Mouse (Mus musculus) spleen, postnatal 4 days (tissue): ENCODE data around the gene Gm35549.

Source experiments
- DNase-seq, 2 experiments: peaks; one replicate each; pipeline ENCODE4 v3.0.0; 2022; ENCODE audit warnings: low spot score in 2 of 2

Gene Gm35549

DNA sequence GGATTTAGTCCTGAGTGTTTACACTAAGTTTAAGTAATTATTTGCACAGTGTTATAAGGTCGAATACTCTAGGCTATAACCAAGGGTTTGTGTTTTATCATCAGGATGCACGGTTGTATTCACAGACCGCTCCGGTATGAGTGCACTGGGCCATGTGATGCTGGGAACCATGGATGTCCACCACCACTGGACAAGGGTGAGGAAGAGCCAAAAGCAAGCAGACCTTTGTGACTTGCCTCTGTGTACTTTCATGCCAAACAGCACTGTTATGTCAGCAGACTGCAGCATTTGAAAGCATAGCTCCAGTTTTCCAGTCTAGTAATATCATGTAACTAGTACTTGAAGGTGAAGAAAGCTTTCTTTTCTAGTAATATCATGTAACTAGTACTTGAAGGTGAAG, 17.1 kb downstream of the Gm35549 start:
- no peak for DNase-seq

DNA sequence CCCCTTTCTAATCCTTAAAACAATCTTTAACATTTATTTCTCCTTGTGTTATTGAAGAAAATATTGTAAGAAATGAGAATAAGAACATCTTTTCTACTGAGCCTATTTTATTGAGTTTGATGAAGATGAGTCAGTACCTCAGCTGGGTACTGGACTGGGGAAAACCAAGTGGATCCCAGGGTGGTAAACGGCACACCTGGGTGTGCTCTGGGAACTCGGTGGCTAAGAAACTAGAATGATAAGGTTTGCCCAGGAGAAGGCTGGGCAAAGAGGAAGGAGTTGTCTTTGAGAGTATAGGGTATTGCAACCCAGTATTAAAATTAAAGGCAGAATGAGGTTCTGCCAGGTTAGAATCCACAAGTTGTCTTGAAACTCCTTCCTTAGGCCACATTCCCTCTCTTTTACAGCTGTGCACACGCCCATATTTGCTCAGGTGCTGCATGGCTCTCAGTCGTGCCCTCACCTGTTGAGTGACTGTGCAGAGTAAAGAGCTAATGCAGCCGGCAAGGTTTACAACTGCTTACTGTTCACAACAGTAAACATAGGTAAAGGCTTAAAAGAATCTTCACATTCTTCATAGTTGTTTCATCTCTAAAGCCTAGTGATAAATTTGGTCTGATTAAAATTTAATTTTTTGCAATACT, 20.3 kb downstream of the Gm35549 start:
- DNase-seq, result no peak

DNA sequence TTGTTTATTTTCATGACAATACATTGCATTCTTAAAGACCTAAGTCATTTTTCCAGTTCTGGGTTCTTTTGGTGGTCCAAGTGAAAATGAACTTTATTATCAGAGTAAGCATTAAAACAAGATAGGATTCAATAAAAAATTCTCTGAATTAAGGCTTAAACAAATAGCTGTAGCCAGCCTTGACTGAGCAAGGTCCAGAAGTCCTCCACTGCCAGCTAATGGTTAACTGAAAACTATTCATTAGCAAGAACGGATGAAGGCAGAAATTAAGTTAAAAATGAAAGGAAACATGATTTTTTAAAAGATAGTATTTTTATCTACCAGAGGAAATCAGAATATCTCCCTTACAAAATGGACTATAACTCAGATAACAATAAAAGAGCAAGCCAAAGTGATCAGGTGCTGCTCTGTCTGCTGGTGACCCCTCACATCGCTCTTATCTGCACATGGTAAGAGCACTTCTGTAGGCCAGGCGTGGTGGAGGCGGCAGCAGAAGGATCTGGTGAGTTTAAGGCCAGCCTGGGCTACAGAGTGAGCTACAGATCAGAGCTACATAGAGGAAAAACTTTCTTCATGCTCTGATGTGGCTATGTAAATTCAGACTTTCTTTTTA, 28.5 kb downstream of the Gm35549 start:
- no peak for DNase-seq

DNA sequence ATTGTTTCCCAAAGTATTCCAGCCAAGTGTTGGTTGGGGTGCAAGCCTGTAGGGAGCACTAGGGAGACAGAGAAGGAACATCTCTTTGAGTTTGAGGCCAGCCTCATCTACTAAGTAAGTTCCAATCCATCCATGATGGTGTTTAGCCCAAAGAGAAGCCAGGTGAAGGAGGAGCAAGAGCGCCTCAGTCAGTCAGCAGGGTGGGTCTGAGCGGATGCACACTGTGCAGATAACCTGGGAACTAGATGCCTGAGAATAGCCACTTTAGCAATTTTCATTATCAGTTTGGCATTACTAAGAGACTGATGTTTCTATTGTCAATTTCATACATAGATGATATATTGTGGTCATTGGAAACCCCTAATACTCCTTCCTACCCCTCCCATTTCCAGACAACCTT, 29.1 kb downstream of the Gm35549 start:
- DNase-seq, result no peak

DNA sequence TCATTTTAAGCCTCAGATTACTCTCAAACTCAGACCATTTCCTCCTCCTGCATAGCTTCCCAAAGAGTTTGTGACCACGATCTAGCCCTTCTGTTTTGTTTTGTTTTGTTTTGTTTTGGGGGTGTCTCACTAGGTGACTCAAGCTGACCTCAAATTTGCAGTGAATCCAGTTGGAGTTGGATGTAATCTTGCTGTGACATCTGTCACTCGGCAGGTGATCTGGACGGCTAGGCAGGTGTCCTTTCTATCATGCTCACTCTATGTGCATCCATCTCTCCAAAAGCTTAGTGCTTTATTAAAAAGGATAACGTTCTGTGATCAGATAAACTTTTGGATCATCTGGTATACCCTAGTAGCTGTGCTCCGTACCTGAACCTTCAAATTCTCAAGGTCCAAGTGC, 31.4 kb downstream of the Gm35549 start:
- no peak for DNase-seq

DNA sequence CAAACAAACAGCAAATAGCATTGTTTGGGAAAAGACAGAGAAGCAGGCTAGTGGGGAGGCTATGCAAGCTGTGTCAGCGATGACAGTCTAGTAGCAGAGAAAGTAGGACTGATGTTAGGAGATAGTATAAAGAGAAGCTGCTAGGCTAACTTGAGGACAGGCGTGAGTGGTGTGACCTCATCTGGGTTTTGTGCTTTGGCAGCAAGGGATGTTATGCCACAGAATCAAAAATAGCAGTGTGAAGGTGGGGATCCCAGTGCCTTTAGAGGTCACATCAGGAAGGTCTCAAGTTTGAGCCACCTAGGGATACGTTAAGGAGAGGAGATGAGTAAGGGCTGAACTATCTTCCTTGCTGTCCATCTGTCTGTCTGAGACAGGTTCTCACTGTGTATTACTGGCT, 33.6 kb downstream of the Gm35549 start:
- DNase-seq, result no peak

DNA sequence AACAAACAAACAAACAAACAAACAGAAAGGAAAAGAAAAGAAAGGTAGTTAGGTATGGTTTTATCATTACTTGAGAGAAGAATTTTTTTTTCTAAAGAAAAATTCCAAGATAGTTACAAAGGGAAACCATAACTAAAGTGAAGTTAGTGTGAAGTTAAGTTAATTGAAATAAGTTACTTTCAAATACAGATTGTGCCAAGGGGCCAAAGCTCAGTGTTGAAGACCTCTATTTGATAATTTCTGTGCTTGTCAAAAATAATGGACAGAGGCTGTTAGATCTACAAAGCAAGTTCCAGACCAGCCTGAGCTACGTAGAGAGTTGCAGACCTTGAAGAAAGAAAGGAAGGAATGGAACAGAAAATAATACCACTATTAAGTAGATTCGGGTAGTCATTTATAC, 36.6 kb downstream of the Gm35549 start:
- no peak for DNase-seq

DNA sequence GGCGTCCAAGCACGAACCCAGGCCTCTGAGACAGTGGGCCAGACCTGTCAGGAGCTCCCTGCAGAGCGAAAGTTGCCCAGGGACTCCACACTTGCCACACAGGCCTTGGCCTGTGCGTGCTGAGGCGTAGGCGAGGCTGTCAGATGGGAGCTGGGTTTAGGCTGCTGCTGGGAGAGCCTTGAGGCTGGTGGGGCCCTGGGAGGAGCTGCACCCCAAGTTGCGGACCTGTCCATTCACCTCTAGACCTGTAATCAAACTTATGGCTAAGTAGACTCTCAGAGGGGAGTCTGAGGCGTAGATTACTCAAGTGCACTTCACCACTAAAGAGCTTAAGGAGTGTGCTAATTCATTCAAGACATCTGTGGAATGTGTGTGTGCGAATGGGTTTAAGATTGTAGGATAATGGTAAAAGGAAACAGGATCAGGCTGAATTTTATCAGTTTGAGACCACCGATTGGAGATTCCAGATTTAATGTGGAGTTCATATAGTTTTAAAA, 37.9 kb downstream of the Gm35549 start:
- no peak for DNase-seq

DNA sequence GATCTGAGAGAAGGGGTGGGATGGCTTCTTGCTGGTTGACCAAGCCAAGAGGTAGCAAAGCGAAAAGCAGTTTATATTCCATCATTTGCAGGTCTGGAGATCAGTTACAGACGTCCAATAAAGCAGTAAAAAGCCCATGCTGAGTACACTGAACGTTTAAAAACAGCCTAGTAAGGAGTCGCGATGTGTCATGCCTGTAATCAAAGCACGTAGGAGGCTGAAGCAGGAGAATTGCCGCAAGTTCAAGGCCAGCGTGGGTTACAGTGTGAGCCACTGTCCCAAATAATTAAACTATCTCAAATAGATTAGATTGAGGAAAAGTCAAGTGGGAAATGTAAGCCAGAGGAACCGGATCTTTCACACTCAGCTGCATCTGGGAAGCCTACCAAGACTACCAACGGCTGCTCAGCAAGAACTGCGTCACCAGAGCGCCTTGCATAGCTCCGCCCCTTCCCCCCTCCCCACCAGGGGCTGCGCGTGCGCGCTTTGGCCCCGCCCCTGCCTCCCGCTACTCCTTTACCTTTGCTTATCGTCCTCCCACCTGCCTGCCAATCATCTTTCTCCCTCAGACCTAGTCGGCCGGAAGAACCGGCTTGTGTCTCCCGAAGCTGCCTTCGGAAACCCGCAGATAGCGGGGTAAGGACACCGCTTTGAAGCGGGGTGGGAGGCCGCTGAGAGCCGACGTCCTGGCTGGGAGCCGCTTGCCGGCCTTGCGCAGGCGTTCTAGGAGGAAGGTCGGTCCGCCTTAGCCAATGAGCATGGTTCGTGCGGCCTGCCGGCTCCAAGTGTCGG, 38.6 kb downstream of the Gm35549 start, which contains the start of gene Tcaim:
Tcaim (plus strand) TSS at position 487 of the 792 bp plus-strand sequence.
- peak; percentile 83 to 91 for DNase-seq

DNA sequence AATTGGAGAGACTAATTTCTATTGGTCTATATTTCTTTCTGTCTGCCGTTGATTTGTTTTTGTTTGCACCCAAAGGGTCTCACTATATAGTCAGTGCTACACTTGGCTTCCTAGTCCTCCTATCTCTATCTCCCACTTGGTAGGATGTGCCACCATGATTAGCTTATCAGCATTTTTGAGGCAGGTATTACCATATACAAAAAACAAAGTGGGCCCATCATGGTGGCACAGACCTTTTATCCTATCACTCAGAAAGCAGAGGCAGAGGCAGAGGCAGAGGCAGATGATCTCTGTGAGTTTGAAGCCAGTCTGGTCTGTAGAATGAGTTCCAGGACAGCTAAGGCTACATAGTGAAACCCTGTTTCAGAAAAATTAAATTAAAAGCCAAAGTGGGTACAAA, 57.3 kb downstream of the Gm35549 start:
- DNase-seq, result no peak

DNA sequence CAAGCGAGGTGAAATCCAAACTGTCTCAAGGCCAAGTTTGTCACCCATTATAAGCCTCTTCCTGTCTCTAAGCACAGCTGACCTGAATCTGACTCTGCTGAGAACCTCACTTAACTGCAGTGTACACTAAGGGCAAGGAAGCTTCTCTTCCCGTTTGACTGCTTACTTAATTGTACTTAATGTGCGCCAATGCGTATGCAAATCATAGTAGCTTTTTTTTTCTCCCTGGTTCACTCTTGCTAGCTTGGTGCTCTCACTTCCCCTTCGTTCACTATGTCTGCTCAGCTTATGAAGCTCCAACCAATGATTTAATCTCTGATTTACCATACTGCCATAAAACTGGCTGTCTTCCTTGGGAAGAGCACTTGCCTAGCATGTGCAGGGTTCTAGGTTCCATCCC, 58.6 kb downstream of the Gm35549 start:
- no peak for DNase-seq
